Mouse (Mus musculus) megakaryocyte, adult 5-6 weeks (primary cell): Measurements from ENCODE around the gene Bicc1. TPM values are rescaled to one million over a fixed set of nuclear protein-coding genes. Genes with fewer than 3 reads are reported as not detected.
"Not testable (repeated sequence)": the region's sequence is repeated elsewhere in the genome, so short reads cannot be mapped to it uniquely, and the experiment has no call there.

Source experiments
- ATAC-seq: 2 replicates; pipeline ENCODE4 v1.8.0; 2016; ENCODE audit warnings: mild to moderate bottlenecking, inconsistent platforms; ENCODE audit not compliant: poor library complexity, severe bottlenecking
- total RNA-seq, 2 experiments: library from RNA; stranded (forward) in 1 of 2; stranded (reverse) in 1 of 2; fragments of 153-499, 151-499 nt in 1 of 2; fragments of 221-1000, 200-1000 nt in 1 of 2; gene quantifications; 2 replicates each; pipeline versions ENCODE4 v1.2.3 to v1.2.4; 2015 to 2017

The Bicc1 gene
- total RNA-seq, 2 experiments from 2014 or later = not detected

- no peak for ATAC-seq
Observed at GRCm38 (mm10) chr10:71007516-71007915, 152.0 kb downstream of the Bicc1 start.

- ATAC-seq = no peak
Observed at GRCm38 (mm10) chr10:71007001-71007400, 152.5 kb downstream of the Bicc1 start.

GRCm38 (mm10) chr10:71002871-71003270 is 156.6 kb downstream of the Bicc1 start:
- no peak for ATAC-seq

GRCm38 (mm10) chr10:71002186-71002585 is 157.3 kb downstream of the Bicc1 start:
- no peak for ATAC-seq

GRCm38 (mm10) chr10:70998136-70998535 is 161.4 kb downstream of the Bicc1 start:
- no peak for ATAC-seq

- no peak for ATAC-seq
Observed at GRCm38 (mm10) chr10:70996051-70996450, 163.4 kb downstream of the Bicc1 start.

GRCm38 (mm10) chr10:70994135-70994497 is 165.4 kb downstream of the Bicc1 start:
- ATAC-seq = no peak

- no peak for ATAC-seq
Observed at GRCm38 (mm10) chr10:70993497-70994134, 165.9 kb downstream of the Bicc1 start.

GRCm38 (mm10) chr10:70987396-70987795 is 172.1 kb downstream of the Bicc1 start:
- ATAC-seq = no peak

- ATAC-seq = no peak
Observed at GRCm38 (mm10) chr10:70983036-70983670, 176.3 kb downstream of the Bicc1 start.

- no peak for ATAC-seq
Observed at GRCm38 (mm10) chr10:70982156-70982555, 177.3 kb downstream of the Bicc1 start.

- no peak for ATAC-seq
Observed at GRCm38 (mm10) chr10:70979657-70980056, 179.8 kb downstream of the Bicc1 start.

- ATAC-seq = no peak
Observed at GRCm38 (mm10) chr10:70977141-70977540, 182.4 kb downstream of the Bicc1 start.

GRCm38 (mm10) chr10:70976633-70977032 is 182.9 kb downstream of the Bicc1 start:
- no peak for ATAC-seq

GRCm38 (mm10) chr10:70971156-70971555 is 188.3 kb downstream of the Bicc1 start:
- no peak for ATAC-seq

- no peak for ATAC-seq
Observed at GRCm38 (mm10) chr10:70968848-70969683, 190.4 kb downstream of the Bicc1 start.

- ATAC-seq = no peak
Observed at GRCm38 (mm10) chr10:70966642-70967345, 192.7 kb downstream of the Bicc1 start.

- no peak for ATAC-seq
Observed at GRCm38 (mm10) chr10:70964706-70965105, 194.8 kb downstream of the Bicc1 start.

- ATAC-seq = no peak
Observed at GRCm38 (mm10) chr10:70963599-70964193, 195.8 kb downstream of the Bicc1 start.

- ATAC-seq = no peak
Observed at GRCm38 (mm10) chr10:70961641-70962040, 197.9 kb downstream of the Bicc1 start.

GRCm38 (mm10) chr10:70960396-70960795 is 199.1 kb downstream of the Bicc1 start:
- not testable (repeated sequence) for ATAC-seq
